In the genomic region with DNA sequence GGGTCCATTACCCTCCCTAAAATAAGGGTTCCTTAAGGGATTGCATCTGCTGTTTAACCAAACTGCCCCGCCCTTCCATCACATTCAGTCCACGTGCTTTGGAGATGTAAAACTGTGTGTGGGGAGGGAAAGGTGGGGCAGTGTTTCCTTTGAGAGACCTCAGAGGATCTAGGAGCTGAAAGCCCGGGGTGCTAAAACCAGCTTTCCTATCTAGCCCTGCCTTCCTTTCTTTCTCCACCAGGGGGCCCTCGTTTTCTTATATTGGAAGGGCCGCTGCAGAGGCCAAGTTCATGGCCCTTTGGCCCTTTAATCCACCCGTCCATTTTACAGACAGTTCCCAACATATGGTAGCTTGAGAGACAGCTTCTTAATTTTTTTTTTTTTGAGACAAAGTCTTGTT, we compare ENCODE assay signal across 9 mouse cellular contexts. TPM values are rescaled to one million over a fixed set of nuclear protein-coding genes. Genes with fewer than 3 reads are reported as not detected.
DNase-seq lines count a peak whose midpoint lies in the region; ATAC-seq and TF ChIP-seq lines count a peak whose summit lies in the region.
"Had no signal": no experiment of that assay in that cellular context is flagged by ENCODE, and none has a peak within 500 bp of the region (broad histone marks: within the 10 kb centered on the region; RNA-seq: fewer than 3 reads in every experiment).

No protein-coding gene starts in this region.

- DNase-seq in right cerebral cortex, adult 18-20 months = peak; percentile 71
- no peak for DNase-seq in right cerebral cortex, postnatal 36 days (ENCODE audit: low spot score in 2 of 2)
- peak; percentile 78 to 87 for DNase-seq in adrenal gland, postnatal 36 days
- DNase-seq in kidney, postnatal 0 days (ENCODE audit: low spot score) = peak; percentile 84
- DNase-seq in lung, postnatal 10 days = peak; percentile 91
- peak; percentile 74 to 80 for DNase-seq in right cerebral cortex, postnatal 10 days (ENCODE audit: low spot score in 2 of 2)
- DNase-seq in urinary bladder, postnatal 4 days (ENCODE audit: low spot score in 2 of 2) = peak; percentile 57 to 80

- ATAC-seq in erythroid progenitor cell, adult 5-6 weeks (replicated peaks; ENCODE audit: low FRiP score, poor library complexity, severe bottlenecking) = peak; percentile 70
- no peak for ATAC-seq in kidney, postnatal 0 days (replicated peaks; ENCODE audit: low FRiP score, low read depth)

- TF ChIP-seq CTCF in kidney, postnatal 0 days (IDR thresholded peaks at IDR 0.05; ENCODE audit: low read depth) = peak; percentile 79

- H3K4me1 ChIP-seq in kidney, postnatal 0 days (replicated peaks; ENCODE audit: insufficient read depth, low read length) = peaks cover 25% of the 10 kb centered on the region

- H3K27ac ChIP-seq in kidney, postnatal 0 days = no peak overlapping the region
- H3K27ac ChIP-seq: neural tube, embryonic 12.5 days had no signal

- no peak overlapping the region for H3K4me2 ChIP-seq in kidney, postnatal 0 days (ENCODE audit: low read length)
- H3K4me2 ChIP-seq: neural tube, embryonic 12.5 days had no signal

- 2% methylated on average over 6 of the region's 6 CpGs for WGBS in kidney, postnatal 0 days

- H3K36me3 ChIP-seq in kidney, postnatal 0 days (ENCODE audit: insufficient read depth, low read length) = no peaks in the 10 kb centered on the region
- H3K36me3 ChIP-seq: neural tube, embryonic 12.5 days had no signal

- no peak overlapping the region for H3K9ac ChIP-seq in kidney, postnatal 0 days (ENCODE audit: low read depth, low read length)
- H3K9ac ChIP-seq: neural tube, embryonic 12.5 days had no signal

- H3K27me3 ChIP-seq in kidney, postnatal 0 days (ENCODE audit: insufficient read depth, low read length) = no peaks in the 10 kb centered on the region

- H3K4me3 ChIP-seq in kidney, postnatal 0 days (replicated peaks; ENCODE audit: low read depth, low read length) = no peak overlapping the region
- H3K4me3 ChIP-seq: neural tube, embryonic 12.5 days had no signal

- H3K9me3 ChIP-seq in kidney, postnatal 0 days (replicated peaks; ENCODE audit: low read length) = no peaks in the 10 kb centered on the region
- H3K9me3 ChIP-seq: neural tube, embryonic 12.5 days had no signal

RNA-seq across cellular contexts. Expression of a gene that starts 7.2 kb away (rescaled TPM):
- 10 to 100 TPM; 28.6 to 37.3 TPM for total RNA-seq in adrenal gland, postnatal 36 days (2021)
- 76.8 and 82.6 TPM in 2 replicates for total RNA-seq in erythroid progenitor cell, adult 5-6 weeks (2015; ENCODE audit: low replicate concordance)
- total RNA-seq in erythroid progenitor cell, adult 5-6 weeks (2017; ENCODE audit: low replicate concordance) = 65.7 and 71.1 TPM in 2 replicates
- polyA plus RNA-seq in kidney, postnatal 0 days (2015; fragmentation: Nextera tagmentation; extraction: Ambion mirVana) = 5.4 and 5.7 TPM in 2 replicates

RNA-seq across cellular contexts. Expression of a gene that starts 45.8 kb away (rescaled TPM):
- 10 to 100 TPM; 20.6 to 22.1 TPM for total RNA-seq in adrenal gland, postnatal 36 days (2021)
- total RNA-seq in erythroid progenitor cell, adult 5-6 weeks (2015; ENCODE audit: low replicate concordance) = 2.5 and 2.9 TPM in 2 replicates
- 5.4 and 6.0 TPM in 2 replicates for total RNA-seq in erythroid progenitor cell, adult 5-6 weeks (2017; ENCODE audit: low replicate concordance)
- 2.4 and 2.6 TPM in 2 replicates for polyA plus RNA-seq in kidney, postnatal 0 days (2015; fragmentation: Nextera tagmentation; extraction: Ambion mirVana)

RNA-seq across cellular contexts. Expression of a gene that starts 56.3 kb away (rescaled TPM):
- total RNA-seq in adrenal gland, postnatal 36 days (2021) = 1 to 10 TPM in 1 of 2 experiments, under 1 TPM in 1; 0.93 to 1.2 TPM
- total RNA-seq in erythroid progenitor cell, adult 5-6 weeks (2015; ENCODE audit: low replicate concordance) = not detected in 2 replicates
- 0.15 TPM in 1 of 2 replicates, not detected in the other for total RNA-seq in erythroid progenitor cell, adult 5-6 weeks (2017; ENCODE audit: low replicate concordance)
- 0.05 and 0.06 TPM in 2 replicates for polyA plus RNA-seq in kidney, postnatal 0 days (2015; fragmentation: Nextera tagmentation; extraction: Ambion mirVana)

Comparison
In these comparisons a context has a peak if more than half of its experiments do, and no peak if none do; other contexts are left out.
1. DNase-seq: peak in right cerebral cortex, adult 18-20 months (single experiment), adrenal gland, postnatal 36 days (2 of 2), kidney, postnatal 0 days (single experiment), lung, postnatal 10 days (single experiment), right cerebral cortex, postnatal 10 days (2 of 2) and urinary bladder, postnatal 4 days (2 of 2); none in right cerebral cortex, postnatal 36 days (0 of 2).